Mouse (Mus musculus) retina, postnatal 7 days (tissue): ENCODE data around the gene Creg2.
A peak's percentile ranks its signal among the peaks of the same experiment; 100 is the strongest.
"Not testable (repeated sequence)": the region's sequence is repeated elsewhere in the genome, so short reads cannot be mapped to it uniquely, and the experiment has no call there.

Source experiments
- DNase-seq: peaks from one replicate; pipeline ENCODE4 v3.0.0-alpha.2; 2012; ENCODE audit warnings: low read depth, low spot score

The Creg2 gene

DNA sequence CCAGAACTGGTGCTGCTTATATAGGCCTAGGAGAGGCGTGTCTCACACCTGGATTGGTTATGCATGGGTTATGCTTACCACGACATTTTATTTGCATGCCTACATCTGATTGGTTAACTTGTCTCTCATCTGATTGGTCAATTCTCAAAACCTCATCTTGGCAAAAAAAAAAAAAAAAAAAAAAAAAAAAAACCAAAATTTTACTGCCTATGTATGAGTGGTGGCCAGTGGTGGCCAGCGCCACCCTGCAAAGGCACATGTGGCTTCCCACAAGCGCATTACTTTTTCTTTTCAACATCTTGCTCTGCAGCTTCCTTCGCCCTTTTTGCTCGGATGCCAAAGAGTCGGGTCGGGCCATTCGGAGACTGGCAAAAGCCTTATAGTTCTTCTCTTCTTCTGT, 54.1 kb downstream of the Creg2 start:
- not testable (repeated sequence) for DNase-seq

DNA sequence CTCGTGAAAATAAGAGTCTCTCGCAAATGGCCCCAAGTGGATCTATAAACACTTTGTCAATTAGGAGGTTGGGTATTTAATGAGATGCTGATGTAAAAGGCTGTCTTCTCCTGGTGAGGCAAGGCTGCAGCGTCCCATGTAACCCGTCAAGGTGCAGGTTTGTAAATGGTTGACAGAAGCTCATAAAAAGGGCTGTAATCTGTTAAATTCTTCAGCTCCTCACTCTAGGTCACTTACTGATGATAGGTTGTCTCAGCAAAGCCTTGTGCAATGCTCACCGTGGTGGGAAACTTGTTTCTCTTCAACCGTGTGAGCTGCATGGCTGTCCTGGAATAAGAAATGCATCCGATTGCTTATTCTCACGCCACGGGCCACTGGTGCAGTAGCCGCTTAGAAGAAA, 57.4 kb downstream of the Creg2 start:
- DNase-seq, result no peak

DNA sequence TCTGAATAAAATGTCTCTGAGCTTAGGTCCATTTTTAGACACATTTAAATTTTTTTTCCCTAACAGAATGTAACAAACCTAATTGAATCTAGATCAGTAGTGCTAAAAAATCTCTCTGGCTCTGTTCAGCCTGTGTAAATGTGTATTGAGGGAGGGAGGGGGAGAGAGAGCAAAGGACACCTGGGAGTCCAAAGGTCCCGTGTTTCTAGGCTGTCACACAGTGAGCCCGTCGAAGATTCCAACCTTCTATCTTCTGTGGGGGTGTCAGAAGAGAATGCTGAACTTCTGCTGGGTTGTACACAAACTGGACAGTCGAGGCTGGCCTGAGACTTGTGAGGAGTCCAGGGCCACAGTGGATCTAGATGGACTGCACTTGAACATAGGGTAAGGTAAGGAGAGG, 59.2 kb downstream of the Creg2 start:
- DNase-seq, result no peak

DNA sequence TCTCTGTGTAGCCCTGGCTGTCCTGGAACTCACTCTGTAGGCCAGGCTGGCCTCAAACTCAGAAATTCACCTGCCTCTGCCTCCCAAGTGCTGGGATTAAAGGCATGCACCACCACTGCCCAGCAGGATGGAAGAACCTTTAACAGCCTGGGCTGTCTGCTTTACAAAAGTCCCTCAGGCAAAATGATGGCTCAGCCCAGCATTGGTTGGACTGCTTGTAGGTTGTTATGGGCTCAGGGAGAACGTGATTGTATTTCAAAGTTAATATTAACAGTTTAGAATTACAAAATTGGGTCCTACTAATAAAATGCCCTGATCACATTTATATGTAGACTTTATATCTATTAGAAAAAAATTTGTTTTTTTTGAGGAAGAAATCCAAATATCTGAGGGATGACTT, 59.7 kb downstream of the Creg2 start:
- not testable (repeated sequence) for DNase-seq

DNA sequence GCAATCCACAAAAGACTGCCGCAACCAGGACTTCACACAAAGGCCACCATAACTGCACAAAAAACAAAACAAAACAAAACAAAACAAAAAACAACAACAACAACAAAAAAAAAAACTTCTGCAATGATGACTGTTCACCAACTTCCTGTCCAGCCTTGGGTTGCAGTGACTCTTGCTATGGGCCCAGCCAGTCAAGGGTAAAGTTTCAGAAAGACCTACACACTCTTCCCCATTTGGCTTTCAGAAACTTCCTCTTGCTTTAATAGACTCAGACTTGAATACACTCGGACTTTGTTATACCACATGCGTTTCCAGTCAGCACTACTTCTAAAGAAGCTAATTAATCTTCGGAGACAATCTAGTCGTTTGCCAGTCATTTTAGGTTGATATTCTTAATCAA, 61.1 kb downstream of the Creg2 start:
- no peak for DNase-seq

DNA sequence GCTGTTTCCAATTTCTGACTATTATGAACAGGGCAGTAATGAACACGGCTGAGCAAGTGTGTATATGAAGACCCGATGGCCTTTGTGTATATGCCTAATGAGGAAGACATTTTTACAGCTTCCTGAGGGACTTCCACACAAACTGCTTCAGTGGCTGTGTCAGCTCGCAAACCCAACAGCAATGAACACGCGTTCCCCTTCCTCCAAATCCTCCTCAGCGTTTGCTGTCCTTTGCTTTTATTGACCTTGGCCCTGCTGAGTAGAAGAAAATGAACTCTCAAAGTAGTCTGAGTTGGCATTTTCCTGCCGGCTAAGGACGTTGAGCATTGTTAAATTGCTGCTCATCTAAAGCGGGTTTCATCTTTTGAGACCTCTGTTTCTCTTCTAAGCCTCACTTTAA, 65.9 kb downstream of the Creg2 start:
- DNase-seq, result no peak

DNA sequence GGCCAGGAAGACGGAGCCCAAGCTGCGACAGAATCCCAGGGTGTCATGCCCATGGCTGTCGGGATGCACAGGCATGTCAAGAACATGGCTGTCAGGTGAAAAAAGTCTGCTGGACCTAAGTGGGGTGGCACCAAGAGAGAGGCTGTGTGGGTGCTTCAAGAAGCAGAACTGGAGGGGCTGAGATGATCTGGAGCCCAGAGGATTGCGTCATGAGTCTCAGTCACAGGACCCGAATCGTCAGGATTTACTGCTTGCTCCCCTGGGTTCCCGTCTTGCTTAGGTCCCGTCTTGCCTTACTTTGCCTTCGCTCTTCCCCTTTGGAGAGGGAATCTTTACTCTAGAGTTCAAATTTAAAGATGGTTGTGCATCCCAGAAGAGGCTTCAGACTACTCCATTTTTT, 68.1 kb downstream of the Creg2 start:
- no peak for DNase-seq

DNA sequence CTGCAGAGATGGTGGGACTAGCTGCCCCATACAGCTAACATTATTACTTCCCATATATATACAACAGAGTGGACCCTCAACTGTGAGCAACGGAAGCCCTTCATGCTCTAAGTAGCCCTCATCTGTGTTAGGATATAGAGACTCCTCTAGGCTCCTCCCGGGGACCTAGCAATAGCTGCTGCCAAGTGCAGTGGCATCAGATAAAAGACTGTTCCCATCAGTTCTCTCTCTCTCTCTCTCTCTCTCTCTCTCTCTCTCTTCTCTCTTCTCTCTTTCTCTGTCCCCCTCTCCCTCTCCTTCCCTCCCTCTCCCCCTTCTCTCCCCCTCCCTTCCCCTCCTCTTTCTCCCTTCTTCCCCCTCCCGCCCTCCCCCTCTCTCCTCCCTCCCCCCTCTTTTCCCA, 70.1 kb downstream of the Creg2 start:
- no peak for DNase-seq

DNA sequence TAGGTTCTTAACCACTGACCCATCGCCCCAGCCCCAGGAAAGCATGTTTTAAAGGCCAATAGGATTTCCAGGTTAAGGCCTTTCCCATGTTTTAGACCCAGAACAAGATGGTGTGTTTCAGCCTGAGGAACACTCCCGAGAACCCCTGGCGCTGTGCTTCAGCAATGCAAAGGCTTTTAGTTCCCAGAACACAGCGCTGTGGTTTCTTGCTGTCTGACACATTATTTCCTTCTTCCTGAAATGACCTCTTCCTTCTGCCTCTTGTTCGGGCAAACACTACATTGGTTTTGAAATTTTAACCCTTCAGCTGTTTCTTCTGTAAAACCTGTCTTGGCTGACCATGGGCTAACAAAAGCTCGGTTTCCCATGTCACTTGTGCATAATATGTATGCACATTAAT, 72.1 kb downstream of the Creg2 start:
- no peak for DNase-seq

DNA sequence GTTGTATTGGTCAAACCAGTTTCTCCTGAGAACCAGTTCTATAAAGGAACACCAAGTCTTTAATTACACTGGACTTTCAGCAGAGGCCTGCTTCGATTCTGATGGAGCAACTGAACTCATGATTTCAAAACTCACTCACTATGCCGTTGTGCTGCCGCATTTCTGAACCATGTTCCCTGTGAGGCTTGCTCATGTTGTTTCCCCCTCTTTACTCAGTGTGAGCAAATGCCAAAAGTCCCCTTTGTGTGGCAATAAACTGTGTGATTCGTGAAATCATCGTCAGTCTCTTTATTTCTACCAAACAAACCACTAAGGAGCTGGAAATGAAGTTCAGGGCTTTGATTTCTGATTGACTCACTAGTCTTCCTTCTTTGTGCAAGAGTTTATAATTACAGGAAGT, 72.8 kb downstream of the Creg2 start:
- no peak for DNase-seq

DNA sequence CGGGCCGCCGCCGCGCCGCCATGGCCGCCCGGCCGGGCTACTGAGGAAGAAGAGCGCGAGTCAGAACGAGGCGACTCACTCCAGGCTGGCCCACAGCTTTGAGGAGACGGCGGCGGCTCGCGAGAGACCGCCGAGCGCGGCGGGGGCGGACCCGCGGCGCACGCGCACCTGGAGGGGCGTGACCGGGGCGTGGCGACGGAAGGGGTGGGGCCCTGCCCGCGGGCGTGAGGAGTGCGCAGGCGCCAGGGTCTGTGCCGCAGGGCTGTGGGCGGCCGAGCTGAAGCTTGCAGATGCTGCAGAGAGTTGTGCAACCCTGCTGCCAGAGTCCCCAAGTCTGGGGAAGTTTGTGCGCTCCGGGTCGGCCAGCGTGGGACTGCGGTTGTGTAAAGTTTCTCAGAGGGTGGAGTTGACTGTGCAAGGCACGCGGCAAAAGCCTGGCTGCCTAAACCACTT, 74.0 kb downstream of the Creg2 start, which contains the start of gene Rnf149:
Gene Rnf149, minus strand, starts transcription at position 153 of the 453 bp plus-strand sequence.
- peak; percentile 87 for DNase-seq

DNA sequence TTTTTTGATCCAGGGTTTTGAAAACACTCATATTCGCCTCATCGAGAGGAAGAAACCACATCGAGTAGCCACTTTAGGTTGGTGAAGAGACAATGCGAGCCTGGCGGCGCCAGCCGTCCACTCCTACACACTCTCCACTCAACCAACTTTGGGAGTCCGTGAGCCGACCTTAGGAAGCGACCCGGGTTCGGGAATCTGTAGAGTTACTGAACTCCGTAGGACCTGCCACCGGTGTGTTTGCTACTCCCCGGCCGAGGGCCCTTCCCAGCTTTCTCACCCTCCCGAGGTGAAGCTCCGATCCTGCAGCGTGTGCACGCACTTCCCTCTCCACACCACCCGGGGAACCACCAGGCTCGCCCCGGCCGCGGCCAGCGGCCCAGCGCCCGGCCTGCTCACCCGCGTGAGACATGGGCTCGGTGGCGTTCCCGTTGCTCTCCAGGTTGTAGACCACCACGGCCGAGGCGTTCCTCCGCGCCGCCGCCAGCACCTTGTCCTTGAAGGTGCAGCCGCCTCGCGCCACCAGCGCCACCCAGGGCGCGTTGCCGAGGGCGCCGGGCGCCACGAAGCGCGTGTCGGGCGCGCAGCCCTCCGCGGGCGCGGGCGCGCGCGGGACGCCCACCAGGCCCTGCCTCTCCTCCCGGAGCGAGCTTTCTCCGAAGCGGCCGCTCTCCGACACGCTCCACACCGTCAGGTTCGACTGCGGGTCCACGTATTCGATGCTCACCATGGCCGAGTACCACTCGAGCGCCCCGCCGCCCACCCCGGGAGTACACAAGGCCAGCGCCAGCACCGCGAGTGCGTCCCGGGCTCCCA, 74.6 kb downstream of the Creg2 start:
- no peak for DNase-seq

DNA sequence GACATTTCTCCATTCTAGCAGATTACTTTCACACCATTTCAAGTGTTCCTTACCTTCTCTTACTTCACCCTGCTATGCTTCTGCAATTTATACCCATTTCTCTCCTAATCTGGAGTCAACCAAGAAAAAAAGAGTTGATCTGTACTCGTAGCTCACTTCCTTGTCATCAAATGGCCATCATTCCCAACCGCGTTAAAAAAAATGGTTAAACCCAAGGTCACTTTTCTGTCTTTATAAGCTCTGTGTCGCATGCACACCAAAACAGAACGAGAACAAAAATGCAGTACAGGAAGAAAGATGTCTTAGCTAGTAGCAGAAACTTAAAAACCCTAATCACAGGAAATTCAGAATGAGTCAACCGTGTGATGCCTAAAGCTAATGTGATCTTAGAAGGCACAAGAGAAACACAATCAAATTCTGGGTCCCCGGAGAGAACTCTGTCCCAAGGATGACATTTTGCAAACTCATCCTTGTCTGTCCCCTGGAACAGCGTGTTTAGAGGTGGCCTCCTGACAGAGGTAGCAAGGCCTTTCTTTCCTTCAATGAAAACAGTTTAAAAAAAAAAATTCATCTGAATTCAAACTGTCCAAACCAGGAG, 75.4 kb downstream of the Creg2 start:
- DNase-seq, result no peak

DNA sequence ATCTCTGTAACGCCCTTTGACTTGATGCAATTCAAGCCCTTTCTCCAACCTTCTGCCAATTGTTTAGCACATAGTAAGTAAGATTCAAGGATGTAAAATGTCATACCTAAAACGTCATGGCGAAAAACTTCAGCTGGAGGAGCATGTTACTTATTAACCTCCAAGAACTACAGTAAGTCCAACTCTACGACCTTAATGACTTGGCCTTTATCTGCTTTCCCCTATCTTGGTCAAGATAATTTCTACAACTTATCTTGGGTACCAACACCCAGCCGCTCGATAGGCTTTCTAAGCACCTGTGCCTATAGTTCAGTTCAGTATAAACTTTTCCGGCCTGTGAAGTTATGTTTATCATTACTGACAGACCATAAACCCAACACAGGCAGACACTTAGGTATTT, 77.4 kb downstream of the Creg2 start:
- no peak for DNase-seq

DNA sequence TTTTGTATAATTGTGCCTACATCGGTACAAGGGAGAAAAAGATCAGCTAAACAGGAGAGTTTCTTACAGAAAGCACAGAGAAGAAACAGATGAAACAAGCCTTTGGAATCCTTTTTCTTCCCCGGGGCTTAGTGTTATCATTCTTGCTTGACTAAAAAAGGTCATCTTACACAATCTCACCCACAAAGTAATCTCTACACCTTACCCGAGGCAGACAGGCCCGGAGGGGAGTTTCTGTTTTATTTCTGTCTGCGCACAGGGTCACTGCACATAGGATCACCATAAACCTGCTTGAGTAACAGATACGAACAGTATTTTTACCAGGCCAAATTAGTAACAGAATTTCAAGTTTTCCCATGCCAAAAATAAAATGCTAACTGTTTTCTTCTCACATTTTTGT, 79.6 kb downstream of the Creg2 start:
- no peak for DNase-seq
